ENCODE assay signal across 18 mouse cellular contexts in genomic region chr11:68787222-68787621, GRCm38 (mm10).
DNase-seq lines count a peak whose midpoint lies in the region; ATAC-seq lines count a peak whose summit lies in the region.
"Had no signal": no experiment of that assay in that cellular context is flagged by ENCODE, and none has a peak within 500 bp of the region (broad histone marks: within the 10 kb centered on the region; RNA-seq: fewer than 3 reads in every experiment).

No protein-coding gene starts in this region.

- intact Hi-C loops in gastrocnemius, postnatal 36 days (cut with DNase I): no loop called here

- H3K4me3 ChIP-seq in hindbrain, embryonic 13.5 days: no peak overlapping the region
- H3K4me3 ChIP-seq: embryonic facial prominence, embryonic 13.5 days; forebrain, embryonic 12.5 days; heart, embryonic 12.5 days; hindbrain, embryonic 10.5 days; hindbrain, embryonic 15.5 days had no signal

- H3K36me3 ChIP-seq in hindbrain, embryonic 13.5 days: peaks cover 98% of the 10 kb centered on the region

- no peaks in the 10 kb centered on the region for H3K9me3 ChIP-seq in hindbrain, embryonic 13.5 days
- H3K9me3 ChIP-seq: embryonic facial prominence, embryonic 13.5 days; forebrain, embryonic 12.5 days; heart, embryonic 12.5 days; hindbrain, embryonic 10.5 days; hindbrain, embryonic 15.5 days had no signal

- ATAC-seq in cerebellum, adult (ENCODE audit: insufficient number of reproducible peaks, low FRiP score, low TSS enrichment): no peak; the same call in 1 of the 2 replicates
- no peak for ATAC-seq in hindbrain, embryonic 13.5 days (ENCODE audit: low FRiP score)
- ATAC-seq: forebrain, embryonic 16.5 days; intestine, postnatal 0 days had no signal

- H3K9ac ChIP-seq in hindbrain, embryonic 13.5 days: no peak overlapping the region
- H3K9ac ChIP-seq: embryonic facial prominence, embryonic 13.5 days; forebrain, embryonic 12.5 days; heart, embryonic 12.5 days; hindbrain, embryonic 15.5 days had no signal

- H3K4me1 ChIP-seq in hindbrain, embryonic 13.5 days (replicated peaks): no peaks in the 10 kb centered on the region
- H3K4me1 ChIP-seq: forebrain, embryonic 12.5 days; heart, embryonic 12.5 days; hindbrain, embryonic 10.5 days; hindbrain, embryonic 15.5 days had no signal

- peak; percentile 58 to 68 for DNase-seq in cerebellum, adult 18-20 months
- peak; percentile 33 for DNase-seq in gastrocnemius, adult 18-20 months (ENCODE audit: low spot score)
- no peak for DNase-seq in gastrocnemius, postnatal 36 days
- DNase-seq in cerebellum, adult 9-11 months: peak; percentile 66
- DNase-seq in cerebellum, postnatal 36 days: peak; percentile 41 to 53
- DNase-seq in kidney, postnatal 36 days: no peak
- DNase-seq: adrenal gland, adult 2 months; gastrocnemius, postnatal 10 days; kidney, adult 8-10 months had no signal

- no peaks in the 10 kb centered on the region for H3K27me3 ChIP-seq in hindbrain, embryonic 13.5 days
- H3K27me3 ChIP-seq: embryonic facial prominence, embryonic 13.5 days; forebrain, embryonic 12.5 days; heart, embryonic 12.5 days; hindbrain, embryonic 15.5 days had no signal

- no peak overlapping the region for H3K4me2 ChIP-seq in hindbrain, embryonic 13.5 days
- H3K4me2 ChIP-seq: embryonic facial prominence, embryonic 13.5 days; forebrain, embryonic 12.5 days; heart, embryonic 12.5 days; hindbrain, embryonic 15.5 days had no signal

- WGBS in hindbrain, embryonic 13.5 days: 91% methylated on average over 9 of the region's 9 CpGs

- no peak overlapping the region for H3K27ac ChIP-seq in hindbrain, embryonic 13.5 days
- H3K27ac ChIP-seq: embryonic facial prominence, embryonic 13.5 days; forebrain, embryonic 12.5 days; hindbrain, embryonic 10.5 days; hindbrain, embryonic 15.5 days had no signal

Comparison
In these comparisons a context has a peak if more than half of its experiments do, and no peak if none do; other contexts are left out.
1. DNase-seq: peak in cerebellum, adult 18-20 months (2 of 2), gastrocnemius, adult 18-20 months (single experiment), cerebellum, adult 9-11 months (single experiment) and cerebellum, postnatal 36 days (2 of 2); none in gastrocnemius, postnatal 36 days (0 of 2) and kidney, postnatal 36 days (0 of 2).